Mouse (Mus musculus): ENCODE measurements around the gene Mb21d2. TPM values are rescaled to one million over a fixed set of nuclear protein-coding genes. Genes with fewer than 3 reads are reported as not detected.

Mb21d2 gene
- polyA plus RNA-seq, 2 experiments = 9.9 to 11.8 TPM

- Histone ChIP-seq H3K27me3 (ENCODE audit: control insufficient read depth, insufficient read depth, low read length) (no peaks in the 10 kb centered on the region), H3K4me2 (replicated peaks; ENCODE audit: low read depth, low read length, severe bottlenecking) (no peak overlapping the region), H3K36me3 (ENCODE audit: control insufficient read depth, insufficient read depth, low read length) (no peaks in the 10 kb centered on the region), H3K27ac (replicated peaks; ENCODE audit: low read depth, low read length) (no peak overlapping the region), H3K9ac (ENCODE audit: low read depth, low read length, severe bottlenecking) (no peak overlapping the region), H3K9me3 (ENCODE audit: control insufficient read depth, low read length) (no peaks in the 10 kb centered on the region), H3K4me3 (replicated peaks; ENCODE audit: low read length) (no peak overlapping the region), H3K4me1 (ENCODE audit: control insufficient read depth, insufficient read depth, low read length) (peaks cover 24% of the 10 kb centered on the region)
- 56% methylated on average over 18 of the region's 18 CpGs for WGBS
- ATAC-seq (ENCODE audit: low FRiP score, low read depth) (peak; percentile 47; the same call in 1 of the 2 replicates), DNase-seq (ENCODE audit: low spot score) (no peak)
- TF ChIP-seq POLR2A (IDR thresholded peaks at IDR 0.05; ENCODE audit: borderline replicate concordance, extremely low read depth, insufficient read depth, insufficient read length) = no peak
These were observed 71.1 kb downstream of the Mb21d2 start for GRCm38 (mm10) chr16:28858210-28859008.

GRCm38 (mm10) chr16:28851409-28851821 lies 78.1 kb downstream of the Mb21d2 start:
- Histone ChIP-seq H3K4me1 (ENCODE audit: control insufficient read depth, insufficient read depth, low read length) (peaks cover 9% of the 10 kb centered on the region; the same call in 1 of the 2 replicates), H3K9ac (ENCODE audit: low read depth, low read length, severe bottlenecking) (no peak overlapping the region), H3K9me3 (ENCODE audit: control insufficient read depth, low read length) (no peaks in the 10 kb centered on the region), H3K36me3 (ENCODE audit: control insufficient read depth, insufficient read depth, low read length) (peaks cover 3% of the 10 kb centered on the region; the same call in 1 of the 2 replicates), H3K4me3 (replicated peaks; ENCODE audit: low read length) (no peak overlapping the region), H3K4me2 (replicated peaks; ENCODE audit: low read depth, low read length, severe bottlenecking) (no peak overlapping the region), H3K27ac (replicated peaks; ENCODE audit: low read depth, low read length) (no peak overlapping the region), H3K27me3 (ENCODE audit: control insufficient read depth, insufficient read depth, low read length) (no peaks in the 10 kb centered on the region)
- WGBS = 55% methylated on average over 11 of the region's 11 CpGs
- DNase-seq (ENCODE audit: low spot score) = no peak
- TF ChIP-seq POLR2A (IDR thresholded peaks at IDR 0.05; ENCODE audit: borderline replicate concordance, extremely low read depth, insufficient read depth, insufficient read length) = no peak
- no peak for ATAC-seq (ENCODE audit: low FRiP score, low read depth)

GRCm38 (mm10) chr16:28850881-28851280 lies 78.6 kb downstream of the Mb21d2 start:
- no peak for TF ChIP-seq POLR2A (IDR thresholded peaks at IDR 0.05; ENCODE audit: borderline replicate concordance, extremely low read depth, insufficient read depth, insufficient read length)
- Histone ChIP-seq H3K4me1 (ENCODE audit: control insufficient read depth, insufficient read depth, low read length) (peaks cover 9% of the 10 kb centered on the region; the same call in 1 of the 2 replicates), H3K27me3 (ENCODE audit: control insufficient read depth, insufficient read depth, low read length) (no peaks in the 10 kb centered on the region), H3K36me3 (ENCODE audit: control insufficient read depth, insufficient read depth, low read length) (peaks cover 3% of the 10 kb centered on the region; the same call in 1 of the 2 replicates), H3K9ac (ENCODE audit: low read depth, low read length, severe bottlenecking) (no peak overlapping the region), H3K27ac (replicated peaks; ENCODE audit: low read depth, low read length) (no peak overlapping the region), H3K9me3 (ENCODE audit: control insufficient read depth, low read length) (no peaks in the 10 kb centered on the region), H3K4me3 (replicated peaks; ENCODE audit: low read length) (no peak overlapping the region), H3K4me2 (replicated peaks; ENCODE audit: low read depth, low read length, severe bottlenecking) (no peak overlapping the region)
- no peak for DNase-seq (ENCODE audit: low spot score)
- ATAC-seq (ENCODE audit: low FRiP score, low read depth) = no peak
- 68% methylated on average over 14 of the region's 14 CpGs for whole genome bisulfite sequencing

- no peak overlapping the region for H3K4me2 ChIP-seq (replicated peaks; ENCODE audit: low read depth, low read length, severe bottlenecking)
- no peak overlapping the region for H3K27ac ChIP-seq (replicated peaks; ENCODE audit: low read depth, low read length)
- H3K4me3 ChIP-seq (replicated peaks; ENCODE audit: low read length) = no peak overlapping the region
- H3K9ac ChIP-seq (ENCODE audit: low read depth, low read length, severe bottlenecking) = no peak overlapping the region
- TF ChIP-seq POLR2A (IDR thresholded peaks at IDR 0.05; ENCODE audit: borderline replicate concordance, extremely low read depth, insufficient read depth, insufficient read length) = no peak
- no peaks in the 10 kb centered on the region for H3K9me3 ChIP-seq (ENCODE audit: control insufficient read depth, low read length)
- ATAC-seq (ENCODE audit: low FRiP score, low read depth) (no peak), DNase-seq (ENCODE audit: low spot score) (no peak)
- H3K4me1 ChIP-seq (ENCODE audit: control insufficient read depth, insufficient read depth, low read length) = peaks cover 8% of the 10 kb centered on the region
- WGBS = 83% methylated on average over 11 of the region's 11 CpGs
- no peaks in the 10 kb centered on the region for H3K27me3 ChIP-seq (ENCODE audit: control insufficient read depth, insufficient read depth, low read length)
- H3K36me3 ChIP-seq (ENCODE audit: control insufficient read depth, insufficient read depth, low read length) = no peaks in the 10 kb centered on the region
These were observed 83.3 kb downstream of the Mb21d2 start for GRCm38 (mm10) chr16:28846123-28846522.

GRCm38 (mm10) chr16:28845336-28845735 lies 84.1 kb downstream of the Mb21d2 start:
- no peak for DNase-seq (ENCODE audit: low spot score)
- ATAC-seq (ENCODE audit: low FRiP score, low read depth) = no peak
- 90% methylated on average over 3 of the region's 3 CpGs for WGBS
- Histone ChIP-seq H3K36me3 (ENCODE audit: control insufficient read depth, insufficient read depth, low read length) (no peaks in the 10 kb centered on the region), H3K9ac (ENCODE audit: low read depth, low read length, severe bottlenecking) (no peak overlapping the region), H3K27me3 (ENCODE audit: control insufficient read depth, insufficient read depth, low read length) (no peaks in the 10 kb centered on the region), H3K4me2 (replicated peaks; ENCODE audit: low read depth, low read length, severe bottlenecking) (no peak overlapping the region), H3K4me3 (replicated peaks; ENCODE audit: low read length) (no peak overlapping the region), H3K9me3 (ENCODE audit: control insufficient read depth, low read length) (no peaks in the 10 kb centered on the region), H3K4me1 (ENCODE audit: control insufficient read depth, insufficient read depth, low read length) (peaks cover 10% of the 10 kb centered on the region), H3K27ac (replicated peaks; ENCODE audit: low read depth, low read length) (no peak overlapping the region)
- no peak for TF ChIP-seq POLR2A (IDR thresholded peaks at IDR 0.05; ENCODE audit: borderline replicate concordance, extremely low read depth, insufficient read depth, insufficient read length)
